Mouse (Mus musculus): ENCODE results near the gene Pde5a. TPM values are rescaled to one million over a fixed set of nuclear protein-coding genes. Genes with fewer than 3 reads are reported as not detected.

Pde5a gene
- polyA plus RNA-seq, 1 experiment from 2014 or later = 2.8 TPM

- 84% methylated on average over 2 of the region's 2 CpGs for WGBS
- no peaks in the 10 kb centered on the region for H3K4me1 ChIP-seq (replicated peaks)
- H3K9ac ChIP-seq (replicated peaks) = no peak overlapping the region
- no peak overlapping the region for H3K4me3 ChIP-seq (replicated peaks)
- H3K9me3 ChIP-seq = no peaks in the 10 kb centered on the region
- no peak overlapping the region for H3K4me2 ChIP-seq (replicated peaks)
- ATAC-seq = no peak
- no peaks in the 10 kb centered on the region for H3K27me3 ChIP-seq
- no peak overlapping the region for H3K27ac ChIP-seq
- H3K36me3 ChIP-seq = no peaks in the 10 kb centered on the region
Measured at GRCm38 (mm10) chr3:122907841-122908240, 179.1 kb downstream of the Pde5a start.

Other genes with a start within 250 kb of the Pde5a start
- 214 and 234 TPM in 2 replicates for gene Fnbp1l, start 109.2 kb upstream of the Pde5a start, polyA plus RNA-seq (2015; fragmentation: Nextera tagmentation; extraction: Ambion mirVana)
- gene Fabp2, start 166.1 kb downstream of the Pde5a start, polyA plus RNA-seq (2015; fragmentation: Nextera tagmentation; extraction: Ambion mirVana) = 0.98 TPM in 1 of 2 replicates, not detected in the other
- gene Gm10959, start 190.4 kb downstream of the Pde5a start, polyA plus RNA-seq (2015; fragmentation: Nextera tagmentation; extraction: Ambion mirVana) = not detected in 2 replicates
- 81.8 and 91.8 TPM in 2 replicates for gene 1810037I17Rik, start 195.3 kb downstream of the Pde5a start, polyA plus RNA-seq (2015; fragmentation: Nextera tagmentation; extraction: Ambion mirVana)

Data from midbrain, embryonic 13.5 days (tissue).